Mouse (Mus musculus) lung, postnatal 10 days (tissue): ENCODE data around the gene Aif1.
"Not testable (repeated sequence)": the region's sequence is repeated elsewhere in the genome, so short reads cannot be mapped to it uniquely, and the experiment has no call there.

ENCODE experiments used
- DNase-seq: peaks from one replicate; pipeline ENCODE4 v3.0.0; 2021

Aif1 gene

GRCm38 (mm10) chr17:35140490-35140996 lies 35.3 kb downstream of the Aif1 start:
- no peak for DNase-seq

- no peak for DNase-seq
Measured at GRCm38 (mm10) chr17:35139269-35139668, 36.6 kb downstream of the Aif1 start.

GRCm38 (mm10) chr17:35135591-35136320 lies 40.1 kb downstream of the Aif1 start:
- DNase-seq, result no peak

GRCm38 (mm10) chr17:35134801-35135590 lies 40.9 kb downstream of the Aif1 start, which contains the start of gene Bag6:
Gene Bag6 (plus strand): TSS chr17:35135178.
- DNase-seq, result peak; percentile 96

GRCm38 (mm10) chr17:35133517-35133916 lies 42.4 kb downstream of the Aif1 start:
- no peak for DNase-seq

- DNase-seq, result no peak
Measured at GRCm38 (mm10) chr17:35132174-35132560, 43.7 kb downstream of the Aif1 start.

- DNase-seq, result no peak
Measured at GRCm38 (mm10) chr17:35131500-35132173, 44.2 kb downstream of the Aif1 start, which contains the start of gene Apom. Gene Apom (minus strand): TSS chr17:35132050.

GRCm38 (mm10) chr17:35131038-35131437 lies 44.8 kb downstream of the Aif1 start:
- DNase-seq, result no peak

- DNase-seq, result no peak
Measured at GRCm38 (mm10) chr17:35128996-35129395, 46.9 kb downstream of the Aif1 start.

GRCm38 (mm10) chr17:35127017-35127416 lies 48.9 kb downstream of the Aif1 start:
- no peak for DNase-seq

- DNase-seq, result peak; percentile 84
Measured at GRCm38 (mm10) chr17:35126206-35126611, 49.7 kb downstream of the Aif1 start, which contains the start of gene D17H6S53E. Gene D17H6S53E (plus strand): TSS chr17:35126373.

- DNase-seq, result no peak
Measured at GRCm38 (mm10) chr17:35125578-35125977, 50.3 kb downstream of the Aif1 start.

GRCm38 (mm10) chr17:35125081-35125480 lies 50.8 kb downstream of the Aif1 start:
- no peak for DNase-seq

- DNase-seq, result not testable (repeated sequence)
Measured at GRCm38 (mm10) chr17:35124261-35124896, 51.5 kb downstream of the Aif1 start.

- DNase-seq, result not testable (repeated sequence)
Measured at GRCm38 (mm10) chr17:35123287-35123686, 52.6 kb downstream of the Aif1 start.

- peak; percentile 78 for DNase-seq
Measured at GRCm38 (mm10) chr17:35121871-35122303, 54.0 kb downstream of the Aif1 start, which contains the start of gene Csnk2b. Gene Csnk2b (minus strand): TSS chr17:35122053.

GRCm38 (mm10) chr17:35121143-35121799 lies 54.6 kb downstream of the Aif1 start, which contains the start of gene Gpank1:
Gene Gpank1 (plus strand): TSS chr17:35121455.
- peak; percentile 99 for DNase-seq
